Mouse (Mus musculus) intestine, postnatal 0 days (tissue): Measurements from ENCODE around the gene Ap2a1. TPM values are rescaled to one million over a fixed set of nuclear protein-coding genes. Genes with fewer than 3 reads are reported as not detected.
A peak's percentile ranks its signal among the peaks of the same experiment; 100 is the strongest.

Source experiments
- ATAC-seq: fragments of 200-750 bp; cut with Nextera tagmentation; 2 replicates; pipeline ENCODE4 v1.8.0; 2017; ENCODE audit warnings: mild to moderate bottlenecking, moderate TSS enrichment, moderate library complexity
- H3K27ac ChIP-seq: fragments of 300-500 bp; sonication (generic); 2 replicates; pipeline ENCODE4 v1.5.1; 2014; ENCODE audit warnings: mild to moderate bottlenecking, low read depth, low read length, moderate library complexity
- H3K27me3 ChIP-seq: fragments of 300-500 bp; sonication (generic); replicated peaks from 2 replicates; pipeline ENCODE4 v1.6.1; 2014; ENCODE audit warnings: low read length, mixed read lengths; ENCODE audit not compliant: control insufficient read depth, insufficient read depth
- H3K36me3 ChIP-seq: fragments of 300-500 bp; sonication (generic); 2 replicates; pipeline ENCODE4 v1.6.1; 2014; ENCODE audit warnings: mild to moderate bottlenecking, moderate library complexity; ENCODE audit not compliant: control insufficient read depth, insufficient read depth
- H3K4me1 ChIP-seq: fragments of 300-500 bp; sonication (generic); replicated peaks from 2 replicates; pipeline ENCODE4 v1.6.1; 2014; ENCODE audit warnings: antibody characterized with exemption, low read length, mixed read lengths; ENCODE audit not compliant: control insufficient read depth, insufficient read depth
- H3K4me2 ChIP-seq: fragments of 300-500 bp; sonication (generic); replicated peaks from 2 replicates; pipeline ENCODE4 v1.6.1; 2014; ENCODE audit warnings: low read depth, mild to moderate bottlenecking, moderate library complexity
- H3K4me3 ChIP-seq: fragments of 300-500 bp; sonication (generic); 2 replicates; pipeline ENCODE4 v1.5.1; 2014; ENCODE audit warnings: low read depth, low read length
- H3K9ac ChIP-seq: fragments of 300-500 bp; sonication (generic); 2 replicates; pipeline ENCODE4 v1.6.1; 2014; ENCODE audit warnings: mild to moderate bottlenecking, low read depth, low read length
- H3K9me3 ChIP-seq: fragments of 300-500 bp; sonication (generic); 2 replicates; pipeline ENCODE4 v1.6.1; 2016; ENCODE audit warnings: mixed run types; ENCODE audit not compliant: control insufficient read depth
- CTCF ChIP-seq: sonication (generic); IDR thresholded peaks from 2 replicates; pipeline ENCODE4 v1.5.1; 2016; ENCODE audit warnings: low read depth, mild to moderate bottlenecking, control low read depth, antibody characterized with exemption, moderate library complexity
- WGBS: fragments of 180-500 bp; shearing (Covaris S2); extraction: QIAGEN DNeasy Blood & Tissue Kit; methylation state at CpG from one replicate; pipeline ENCODE4 v1.1.7; 2014; 5-methylcytosine and 5-hydroxymethylcytosine counted together
- polyA plus RNA-seq: library from polyadenylated mRNA; unstranded; fragments of >200 nt; fragmentation: Nextera tagmentation; extraction: Ambion mirVana; gene quantifications from 2 replicates; pipeline ENCODE4 v1.2.1, GENCODE M21; 2015

The Ap2a1 gene
- polyA plus RNA-seq, 1 experiment from 2014 or later, result 44.1 TPM

DNA sequence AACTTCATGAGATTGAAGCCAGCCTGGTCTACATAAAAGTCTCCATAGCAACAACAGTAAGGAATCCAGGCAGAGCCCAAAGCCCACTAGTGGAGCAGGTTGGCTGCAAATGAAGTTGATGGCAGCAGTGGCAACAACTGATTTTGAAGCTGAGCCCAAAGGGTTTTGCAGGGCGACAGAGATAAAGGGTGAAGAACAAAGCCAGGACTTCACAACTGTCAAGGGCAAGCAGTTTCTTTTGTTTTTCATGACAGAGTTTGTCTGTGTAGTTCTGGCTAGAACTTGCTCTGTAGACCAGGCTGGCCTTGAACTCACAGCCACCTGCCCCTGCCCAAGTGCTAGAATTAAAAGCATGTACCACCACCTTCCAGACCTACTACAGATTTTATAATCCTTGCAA is 58.1 kb downstream of the Ap2a1 start:
- Histone ChIP-seq H3K9ac (no peak overlapping the region), H3K4me2 (no peak overlapping the region), H3K9me3 (no peaks in the 10 kb centered on the region), H3K27me3 (no peaks in the 10 kb centered on the region), H3K36me3 (0 out of 2 replicates have a peak, but pooled peaks cover under 1% of the 10 kb centered on the region), H3K4me1 (peaks cover 18% of the 10 kb centered on the region), H3K27ac (no peak overlapping the region), H3K4me3 (no peak overlapping the region)
- WGBS, result 91% methylated on average over 1 of the region's 1 CpGs
- no peak for TF ChIP-seq CTCF
- ATAC-seq, result no peak

DNA sequence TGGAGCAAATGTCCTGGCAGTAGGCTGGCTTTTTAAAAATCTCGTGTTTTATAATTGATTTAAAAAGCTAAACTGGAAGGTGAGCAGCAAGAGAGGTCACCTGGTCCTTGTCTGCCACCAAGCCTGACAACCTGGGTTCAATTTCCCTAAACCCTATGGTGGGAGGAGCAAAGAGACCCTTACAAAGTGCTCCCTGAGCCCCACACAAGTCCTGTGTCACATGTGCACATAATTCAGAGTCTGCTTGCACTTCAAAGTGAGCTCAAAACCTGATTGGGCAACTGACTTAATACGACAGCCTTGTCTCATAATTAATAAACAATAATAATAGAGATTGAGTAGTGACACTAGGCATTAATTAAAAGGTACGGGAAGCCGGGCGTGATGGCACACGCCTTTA is 58.7 kb downstream of the Ap2a1 start:
- Histone ChIP-seq H3K9me3 (no peaks in the 10 kb centered on the region), H3K9ac (no peak overlapping the region), H3K4me1 (peaks cover 23% of the 10 kb centered on the region), H3K27ac (peak overlapping the region; percentile 98; the same call in 1 of the 2 replicates), H3K4me2 (peak overlapping the region; percentile 79; the same call in 1 of the 2 replicates), H3K36me3 (0 out of 2 replicates have a peak, but pooled peaks cover 3% of the 10 kb centered on the region), H3K27me3 (no peaks in the 10 kb centered on the region), H3K4me3 (no peak overlapping the region)
- no peak for ATAC-seq
- 82% methylated on average over 6 of the region's 6 CpGs for WGBS
- no peak for TF ChIP-seq CTCF

DNA sequence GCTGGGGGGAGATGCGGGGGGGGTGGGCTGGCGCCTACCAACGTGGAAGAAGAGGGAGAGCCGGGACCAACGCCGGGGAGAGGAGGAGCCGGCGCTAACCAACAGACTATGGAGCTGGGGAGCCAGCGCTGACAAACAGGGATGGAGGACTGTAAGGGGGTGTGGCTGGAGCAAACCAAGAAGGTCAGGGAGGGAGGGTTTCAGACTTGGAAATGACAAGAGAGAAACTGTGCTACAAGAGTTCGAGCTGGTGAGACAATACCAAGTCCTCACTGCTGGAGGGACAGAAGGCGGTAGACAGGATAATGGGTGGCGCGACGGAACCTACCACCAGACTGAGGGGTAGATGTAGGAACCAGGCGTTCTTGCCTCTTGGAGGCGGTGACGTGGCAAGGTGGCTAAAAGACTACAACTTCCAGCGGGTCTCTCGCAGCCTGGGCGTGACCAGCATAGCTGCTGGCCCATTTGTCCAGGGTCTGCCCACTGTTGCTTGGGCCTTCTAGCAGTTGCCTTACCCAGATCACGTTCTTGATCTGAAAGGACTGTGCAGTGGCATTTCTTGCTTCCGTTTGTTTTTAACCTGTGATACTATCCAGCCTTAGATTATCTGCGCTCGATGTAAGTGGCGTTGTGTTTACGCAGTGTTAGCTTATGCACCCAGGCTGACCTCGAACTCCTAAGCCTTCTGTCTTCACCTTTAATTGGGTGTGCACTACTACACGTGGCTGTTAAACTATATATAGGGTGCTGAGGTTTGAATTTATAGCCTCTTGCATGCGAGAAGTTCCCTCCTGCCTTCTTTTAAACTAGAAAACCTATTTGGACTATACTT is 59.4 kb downstream of the Ap2a1 start, which contains the start of gene Ptov1:
Gene Ptov1 (minus strand): TSS at position 92 of the 832 bp plus-strand sequence.
- Histone ChIP-seq H3K36me3 (peaks cover 4% of the 10 kb centered on the region), H3K9ac (peak within 1 kb of the TSS; percentile 95), H3K9me3 (no peaks in the 10 kb centered on the region), H3K4me3 (peak within 1 kb of the TSS; percentile 86), H3K27me3 (no peaks in the 10 kb centered on the region), H3K4me2 (peak within 1 kb of the TSS; percentile 79), H3K27ac (peak within 1 kb of the TSS; percentile 98), H3K4me1 (peaks cover 27% of the 10 kb centered on the region)
- TF ChIP-seq CTCF, result peak; percentile 20; the same call in 1 of the 2 replicates
- 3% methylated on average over 29 of the region's 29 CpGs for WGBS
- ATAC-seq, result peak; percentile 89

DNA sequence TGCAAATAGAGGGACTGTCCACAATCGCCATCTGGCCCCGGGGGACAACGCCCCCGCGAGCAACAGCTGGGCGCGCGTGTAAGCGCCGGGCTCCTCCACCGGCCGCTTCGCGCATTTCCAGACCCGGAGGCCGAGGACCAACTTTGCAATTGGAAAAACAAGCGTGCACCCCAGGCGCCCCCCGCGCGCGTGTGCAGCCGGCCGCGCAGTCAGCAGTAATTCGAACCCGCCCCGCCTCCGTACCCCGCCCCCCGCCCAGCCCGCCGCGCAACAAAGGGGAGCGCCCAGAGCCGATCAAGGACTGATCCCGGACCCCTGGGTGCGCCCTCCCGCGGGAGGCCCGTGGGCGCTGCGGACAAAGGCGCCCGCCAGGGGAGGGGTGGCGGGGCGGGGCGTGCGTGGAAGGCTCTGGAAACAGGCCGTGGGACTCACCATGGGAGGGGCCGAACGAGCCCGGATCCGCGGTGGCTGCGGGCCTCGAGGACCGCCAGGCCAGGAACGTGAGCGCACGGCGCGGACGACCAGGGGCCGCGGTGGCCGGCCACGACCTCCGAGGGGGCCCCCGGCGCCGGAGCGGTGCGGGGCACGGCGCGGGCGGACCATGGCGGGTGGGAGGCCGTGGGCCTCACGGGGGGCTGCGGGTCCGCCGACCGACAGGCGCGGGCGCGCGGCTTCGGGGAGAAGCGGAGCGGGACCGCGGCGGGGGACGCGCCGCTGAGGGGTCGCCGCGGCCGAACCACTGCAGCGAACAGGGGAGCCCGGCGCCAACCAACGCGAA is 60.2 kb downstream of the Ap2a1 start:
- peak; percentile 34 for ATAC-seq
- Histone ChIP-seq H3K4me1 (peaks cover 27% of the 10 kb centered on the region), H3K4me2 (peak overlapping the region; percentile 79), H3K9ac (peak overlapping the region; percentile 95), H3K4me3 (peak overlapping the region; percentile 86), H3K9me3 (no peaks in the 10 kb centered on the region), H3K36me3 (peaks cover 12% of the 10 kb centered on the region), H3K27me3 (no peaks in the 10 kb centered on the region), H3K27ac (peak overlapping the region; percentile 98)
- TF ChIP-seq CTCF, result no peak
- under 1% methylated on average over 88 of the region's 108 CpGs for WGBS

DNA sequence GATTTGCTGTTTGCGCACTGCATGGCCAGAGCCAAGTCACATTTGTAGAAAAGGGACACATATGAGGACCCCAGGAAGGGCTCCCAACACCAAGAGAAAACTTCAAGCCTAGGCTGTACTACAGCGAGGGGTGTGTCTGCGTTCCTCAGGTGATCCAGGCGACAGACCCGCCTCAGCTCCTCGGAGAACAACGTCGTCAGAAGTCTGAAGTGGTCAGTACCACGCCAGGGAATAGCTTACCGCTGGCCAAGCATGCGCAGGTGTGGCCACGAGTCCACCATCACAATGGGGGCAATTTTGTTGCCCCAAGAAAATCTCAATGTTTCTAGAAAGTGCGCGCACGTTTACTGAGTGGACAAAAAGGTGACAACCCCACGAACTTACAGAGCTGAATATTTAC is 60.8 kb downstream of the Ap2a1 start:
- ATAC-seq, result no peak

DNA sequence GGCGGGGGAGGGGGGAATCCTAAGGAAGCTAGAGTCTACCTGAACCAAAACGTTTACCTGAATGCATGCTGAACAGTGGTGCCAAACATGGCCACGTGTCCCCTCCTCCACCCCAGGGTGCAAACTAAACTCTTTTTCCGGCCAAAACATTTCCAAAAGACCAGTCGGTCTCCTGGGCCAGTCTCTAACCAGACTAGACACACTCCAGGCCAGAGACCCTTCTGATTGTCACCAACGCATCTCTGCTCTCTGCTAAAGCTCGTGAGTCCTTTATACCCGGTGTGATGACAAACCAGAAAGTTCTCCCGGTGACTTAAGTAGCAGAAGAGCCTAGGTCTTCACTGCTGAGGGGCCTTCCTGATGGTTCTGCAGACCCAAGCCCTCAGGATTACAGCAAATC is 61.5 kb downstream of the Ap2a1 start:
- Histone ChIP-seq H3K4me2 (peak overlapping the region; percentile 79), H3K27me3 (no peaks in the 10 kb centered on the region), H3K4me3 (peak overlapping the region; percentile 86), H3K36me3 (peaks cover 25% of the 10 kb centered on the region), H3K9me3 (no peaks in the 10 kb centered on the region), H3K27ac (no peak overlapping the region), H3K9ac (no peak overlapping the region), H3K4me1 (peaks cover 27% of the 10 kb centered on the region)
- 41% methylated on average over 9 of the region's 9 CpGs for WGBS
- ATAC-seq, result no peak
- no peak for TF ChIP-seq CTCF

More for the DNA sequence above, 60.8 kb downstream of the Ap2a1 start:
- Histone ChIP-seq H3K4me1 (peaks cover 27% of the 10 kb centered on the region), H3K36me3 (peaks cover 18% of the 10 kb centered on the region), H3K27ac (peak overlapping the region; percentile 98), H3K9ac (peak overlapping the region; percentile 95; the same call in 1 of the 2 replicates), H3K4me2 (peak overlapping the region; percentile 79), H3K27me3 (no peaks in the 10 kb centered on the region), H3K9me3 (no peaks in the 10 kb centered on the region), H3K4me3 (peak overlapping the region; percentile 86)
- 6% methylated on average over 16 of the region's 16 CpGs for WGBS
- no peak for TF ChIP-seq CTCF
